Mouse (Mus musculus) hindbrain, embryonic 12.5 days (tissue): ENCODE measurements around the gene Olfr745. TPM values are rescaled to one million over a fixed set of nuclear protein-coding genes. Genes with fewer than 3 reads are reported as not detected.

ENCODE experiments used
- ATAC-seq: fragments of 200-750 bp; cut with Nextera tagmentation; 2 replicates; pipeline ENCODE4 v1.8.0; 2017; ENCODE audit warnings: moderate TSS enrichment; ENCODE audit not compliant: low FRiP score
- H3K27ac ChIP-seq: fragments of 300-500 bp; sonication (generic); 2 replicates; pipeline ENCODE4 v1.5.1; 2016; ENCODE audit warnings: mild to moderate bottlenecking
- H3K27me3 ChIP-seq: fragments of 300-500 bp; sonication (generic); 2 replicates; pipeline ENCODE4 v1.6.1; 2016; ENCODE audit warnings: mild to moderate bottlenecking
- H3K36me3 ChIP-seq: fragments of 300-500 bp; sonication (generic); 2 replicates; pipeline ENCODE4 v1.6.1; 2016; ENCODE audit warnings: mild to moderate bottlenecking
- H3K4me1 ChIP-seq: fragments of 300-500 bp; sonication (generic); 2 replicates; pipeline ENCODE4 v1.6.1; 2016
- H3K4me2 ChIP-seq: fragments of 300-500 bp; sonication (generic); replicated peaks from 2 replicates; pipeline ENCODE4 v1.6.1; 2016; ENCODE audit warnings: mild to moderate bottlenecking
- H3K4me3 ChIP-seq: fragments of 300-500 bp; sonication (generic); 2 replicates; pipeline ENCODE4 v1.5.1; 2016; ENCODE audit warnings: mild to moderate bottlenecking
- H3K9ac ChIP-seq: fragments of 300-500 bp; sonication (generic); 2 replicates; pipeline ENCODE4 v1.6.1; 2016; ENCODE audit warnings: mild to moderate bottlenecking, moderate library complexity
- H3K9me3 ChIP-seq: fragments of 300-500 bp; sonication (generic); replicated peaks from 2 replicates; pipeline ENCODE4 v1.6.1; 2016; ENCODE audit warnings: mild to moderate bottlenecking
- WGBS: fragments of 180-500 bp; shearing (Covaris S2); methylation state at CpG from one replicate; pipeline ENCODE4 v1.1.7; 2016; 5-methylcytosine and 5-hydroxymethylcytosine counted together
- polyA plus RNA-seq: library from polyadenylated mRNA; unstranded; fragments of >200 nt; fragmentation: Nextera tagmentation; extraction: Ambion mirVana; gene quantifications from 2 replicates; pipeline ENCODE4 v1.2.1, GENCODE M21; 2016

Gene Olfr745
- polyA plus RNA-seq, result not detected in 2 replicates

DNA sequence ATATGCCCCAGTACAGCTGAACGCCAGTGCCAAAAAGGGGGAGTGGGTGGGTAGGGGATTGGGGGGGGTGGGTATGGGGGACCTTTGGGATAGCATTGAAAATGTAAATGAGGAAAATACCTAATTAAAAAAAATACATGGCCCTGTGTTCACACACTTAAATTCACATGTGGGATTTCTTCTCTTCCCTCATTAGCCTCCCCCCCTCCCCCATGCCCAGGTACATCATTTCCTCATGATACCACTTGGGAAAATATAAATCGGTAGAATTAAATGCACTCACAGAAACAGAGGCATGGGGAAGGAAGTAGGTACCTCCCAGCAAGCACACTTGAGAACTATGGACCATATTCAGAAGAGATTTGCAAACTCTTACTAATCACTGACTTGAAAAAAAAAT lies at the start of gene Olfr745:
TSS of gene Olfr745 (plus strand) at position 301 of the 400 bp plus-strand sequence.
- no peaks in the 10 kb centered on the region for H3K4me1 ChIP-seq
- H3K9me3 ChIP-seq, result no peaks in the 10 kb centered on the region
- 75% methylated on average over 2 of the region's 2 CpGs for WGBS
- no peak for ATAC-seq
- no peak within 1 kb of the TSS for H3K4me3 ChIP-seq
- no peaks in the 10 kb centered on the region for H3K36me3 ChIP-seq
- no peak within 1 kb of the TSS for H3K4me2 ChIP-seq
- H3K9ac ChIP-seq, result no peak within 1 kb of the TSS
- no peaks in the 10 kb centered on the region for H3K27me3 ChIP-seq
- H3K27ac ChIP-seq, result no peak within 1 kb of the TSS

DNA sequence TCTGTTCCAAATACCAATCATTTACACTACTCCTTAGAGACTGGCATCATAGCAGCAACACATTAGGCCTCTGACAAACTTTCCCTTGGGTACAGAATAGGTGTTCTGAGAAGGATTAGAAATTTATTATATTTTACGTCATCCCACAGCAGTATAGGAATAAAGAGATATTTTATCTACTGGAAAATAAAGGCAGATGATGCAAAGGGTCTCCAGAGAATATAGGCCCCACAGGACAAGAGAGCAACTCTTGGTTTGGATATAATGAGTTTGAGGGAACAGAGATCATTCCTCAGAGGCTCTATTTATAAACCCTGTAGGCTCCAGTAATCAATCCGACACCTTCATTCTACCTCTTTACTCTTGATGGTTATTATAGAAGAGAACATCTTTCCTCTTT lies 24.6 kb upstream of the Olfr745 start, which contains the start of gene Olfr744:
TSS of gene Olfr744 (plus strand) at position 301 of the 400 bp plus-strand sequence.
- 91% methylated on average over 2 of the region's 2 CpGs for WGBS
- Histone ChIP-seq H3K9ac (no peak within 1 kb of the TSS), H3K9me3 (no peaks in the 10 kb centered on the region), H3K36me3 (no peaks in the 10 kb centered on the region), H3K27me3 (no peaks in the 10 kb centered on the region), H3K4me2 (no peak within 1 kb of the TSS), H3K4me1 (no peaks in the 10 kb centered on the region), H3K4me3 (no peak within 1 kb of the TSS), H3K27ac (no peak within 1 kb of the TSS)
- no peak for ATAC-seq

DNA sequence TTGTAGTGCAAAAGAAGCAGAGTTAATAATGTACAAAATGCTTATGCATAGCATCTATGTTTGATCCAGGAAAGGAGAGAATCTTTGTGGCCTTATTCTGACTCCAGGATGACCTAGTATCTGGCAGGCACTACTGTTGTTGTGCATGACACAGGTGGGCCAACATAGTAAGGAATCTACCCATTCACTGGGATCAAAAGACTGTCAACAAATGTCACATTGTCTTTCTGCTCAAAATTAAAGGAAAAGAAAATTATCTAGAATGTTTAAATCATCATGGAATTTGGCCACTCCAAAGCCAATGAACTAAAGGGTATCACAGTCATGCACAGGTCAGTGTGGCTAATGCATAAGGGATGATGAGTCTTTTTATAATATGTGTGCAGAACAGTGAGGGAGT lies 7.6 kb downstream of the Olfr745 start, which contains the start of gene Olfr746:
TSS of gene Olfr746 (plus strand) at position 301 of the 400 bp plus-strand sequence.
- Histone ChIP-seq H3K9ac (no peak within 1 kb of the TSS), H3K4me2 (no peak within 1 kb of the TSS), H3K27ac (no peak within 1 kb of the TSS), H3K4me3 (no peak within 1 kb of the TSS), H3K36me3 (no peaks in the 10 kb centered on the region), H3K27me3 (no peaks in the 10 kb centered on the region), H3K9me3 (no peaks in the 10 kb centered on the region), H3K4me1 (no peaks in the 10 kb centered on the region)
- ATAC-seq, result no peak

DNA sequence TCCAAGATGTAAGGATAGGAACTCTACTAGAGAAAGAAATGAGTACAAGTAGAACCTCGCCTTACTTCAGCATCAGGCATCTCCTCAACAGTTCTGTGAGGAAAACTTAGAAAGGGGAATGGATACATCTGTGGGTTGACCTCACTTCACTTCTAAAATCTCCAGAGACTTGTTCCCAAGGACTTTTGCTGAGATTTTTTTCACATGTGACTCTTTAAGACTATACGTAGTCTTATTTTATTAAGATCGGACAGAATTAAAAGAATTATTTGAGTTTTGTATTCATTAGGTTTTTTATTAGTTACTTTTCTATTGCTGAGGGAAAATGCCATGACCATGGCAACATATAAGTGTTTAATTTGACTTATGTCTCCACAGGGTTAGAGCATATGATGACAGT lies 53.9 kb downstream of the Olfr745 start, which contains the start of gene Olfr747:
TSS of gene Olfr747 (minus strand) at position 101 of the 400 bp plus-strand sequence.
- Histone ChIP-seq H3K9me3 (no peaks in the 10 kb centered on the region), H3K36me3 (no peaks in the 10 kb centered on the region), H3K27me3 (no peaks in the 10 kb centered on the region), H3K27ac (no peak within 1 kb of the TSS), H3K4me2 (no peak within 1 kb of the TSS), H3K4me1 (no peaks in the 10 kb centered on the region), H3K9ac (no peak within 1 kb of the TSS), H3K4me3 (no peak within 1 kb of the TSS)
- WGBS, result 87% methylated on average over 3 of the region's 3 CpGs
- ATAC-seq, result no peak

Other genes starting within 250 kb of the Olfr745 start
- gene Olfr738, start 231.8 kb upstream of the Olfr745 start, polyA plus RNA-seq, result not detected in 2 replicates
- gene Olfr739, start 220.8 kb upstream of the Olfr745 start, polyA plus RNA-seq, result not detected in 2 replicates
- gene Olfr740, start 193.8 kb upstream of the Olfr745 start, polyA plus RNA-seq, result not detected in 2 replicates
- not detected in 2 replicates for gene Olfr741, start 166.7 kb upstream of the Olfr745 start, polyA plus RNA-seq
- gene Olfr742, start 135.8 kb upstream of the Olfr745 start, polyA plus RNA-seq, result not detected in 2 replicates
- not detected in 2 replicates for gene Olfr743, start 117.5 kb upstream of the Olfr745 start, polyA plus RNA-seq
- gene Olfr744, start 24.5 kb upstream of the Olfr745 start, polyA plus RNA-seq, result not detected in 2 replicates
- gene Olfr746, start 7.7 kb downstream of the Olfr745 start, polyA plus RNA-seq, result not detected in 2 replicates
- gene Olfr747, start 53.8 kb downstream of the Olfr745 start, polyA plus RNA-seq, result not detected in 2 replicates
- not detected in 2 replicates for gene Olfr748, start 68.0 kb downstream of the Olfr745 start, polyA plus RNA-seq
- gene Olfr749, start 105.7 kb downstream of the Olfr745 start, polyA plus RNA-seq, result not detected in 2 replicates
- 97.7 and 105 TPM in 2 replicates for gene Ttc5, start 146.1 kb downstream of the Olfr745 start, polyA plus RNA-seq
- gene Ccnb1ip1, start 168.3 kb downstream of the Olfr745 start, polyA plus RNA-seq, result 0.46 TPM in 1 of 2 replicates, not detected in the other
- 50.8 and 50.9 TPM in 2 replicates for gene Parp2, start 168.5 kb downstream of the Olfr745 start, polyA plus RNA-seq
- 6.3 and 6.7 TPM in 2 replicates for gene Tep1, start 231.2 kb downstream of the Olfr745 start, polyA plus RNA-seq